ENCODE assay signal across 9 mouse cellular contexts in genomic region chr19:55806434-55807193, GRCm38 (mm10).
A peak's percentile ranks its signal among the peaks of the same experiment; 100 is the strongest.
DNase-seq lines count a peak whose midpoint lies in the region; ATAC-seq and TF ChIP-seq lines count a peak whose summit lies in the region.
"Had no signal": no experiment of that assay in that cellular context is flagged by ENCODE, and none has a peak within 500 bp of the region (broad histone marks: within the 10 kb centered on the region; RNA-seq: fewer than 3 reads in every experiment).

No protein-coding gene starts in this region.

- TF ChIP-seq POLR2A in lung, adult 2 months (IDR thresholded peaks at IDR 0.05; ENCODE audit: borderline replicate concordance, extremely low read depth, low read depth, low read length): no peak

- H3K9me3 ChIP-seq in lung, embryonic 14.5 days (ENCODE audit: low read depth, low read length): no peaks in the 10 kb centered on the region
- no peaks in the 10 kb centered on the region for H3K9me3 ChIP-seq in hindbrain, embryonic 11.5 days (ENCODE audit: control insufficient read depth, low read length)
- H3K9me3 ChIP-seq in stomach, embryonic 14.5 days (ENCODE audit: control insufficient read depth, low read depth, low read length): no peaks in the 10 kb centered on the region
- H3K9me3 ChIP-seq: liver, embryonic 13.5 days had no signal

- 0 out of 2 replicates have a peak overlapping the region, but pooled peaks have one; percentile 27 for H3K27ac ChIP-seq in lung, embryonic 14.5 days (ENCODE audit: low read depth)
- H3K27ac ChIP-seq in hindbrain, embryonic 11.5 days (ENCODE audit: low read depth, low read length): 0 out of 2 replicates have a peak overlapping the region, but pooled peaks have one; percentile 7
- peak overlapping the region; percentile 58; the same call in 1 of the 2 replicates for H3K27ac ChIP-seq in stomach, embryonic 14.5 days (ENCODE audit: low read length)
- H3K27ac ChIP-seq: liver, embryonic 13.5 days had no signal

- no peak for TF ChIP-seq CTCF in lung, embryonic 14.5 days (IDR thresholded peaks at IDR 0.05; ENCODE audit: low read depth)
- TF ChIP-seq CTCF in lung, adult 2 months (IDR thresholded peaks at IDR 0.05; ENCODE audit: insufficient read depth, low read length): no peak

- H3K27me3 ChIP-seq in lung, embryonic 14.5 days (ENCODE audit: insufficient read depth, low read length): no peaks in the 10 kb centered on the region
- H3K27me3 ChIP-seq in hindbrain, embryonic 11.5 days (ENCODE audit: control insufficient read depth, insufficient read depth, low read length): no peaks in the 10 kb centered on the region
- H3K27me3 ChIP-seq in stomach, embryonic 14.5 days (ENCODE audit: control insufficient read depth, insufficient read depth, low read length): no peaks in the 10 kb centered on the region

- H3K4me2 ChIP-seq in lung, embryonic 14.5 days: 0 out of 2 replicates have a peak overlapping the region, but pooled peaks have one; percentile 15
- H3K4me2 ChIP-seq in hindbrain, embryonic 11.5 days (replicated peaks; ENCODE audit: low read depth, low read length): no peak overlapping the region
- H3K4me2 ChIP-seq in stomach, embryonic 14.5 days (replicated peaks; ENCODE audit: low read depth, low read length): 0 out of 2 replicates have a peak overlapping the region, but pooled peaks have one; percentile 7
- H3K4me2 ChIP-seq: liver, embryonic 13.5 days had no signal

- no peak overlapping the region for H3K4me3 ChIP-seq in lung, embryonic 14.5 days (ENCODE audit: low read depth, low read length)
- H3K4me3 ChIP-seq in lung, adult 2 months (replicated peaks; ENCODE audit: extremely low read depth, low read depth, low read length): no peak overlapping the region
- no peak overlapping the region for H3K4me3 ChIP-seq in hindbrain, embryonic 11.5 days (ENCODE audit: low read depth, low read length)
- H3K4me3 ChIP-seq in stomach, embryonic 14.5 days (ENCODE audit: low read depth, low read length): no peak overlapping the region
- H3K4me3 ChIP-seq: liver, embryonic 13.5 days had no signal

- 0 out of 2 replicates have a peak, but pooled peaks cover 3% of the 10 kb centered on the region for H3K36me3 ChIP-seq in lung, embryonic 14.5 days (ENCODE audit: insufficient read depth)
- H3K36me3 ChIP-seq in hindbrain, embryonic 11.5 days (ENCODE audit: control insufficient read depth, insufficient read depth, low read length): no peaks in the 10 kb centered on the region
- no peaks in the 10 kb centered on the region for H3K36me3 ChIP-seq in stomach, embryonic 14.5 days (ENCODE audit: control insufficient read depth, insufficient read depth, low read length)
- H3K36me3 ChIP-seq: liver, embryonic 13.5 days had no signal

- peaks cover 7% of the 10 kb centered on the region; the same call in 1 of the 2 replicates for H3K4me1 ChIP-seq in lung, embryonic 14.5 days (ENCODE audit: insufficient read depth)
- peaks cover 11% of the 10 kb centered on the region for H3K4me1 ChIP-seq in lung, adult 2 months (ENCODE audit: control insufficient read depth, insufficient read depth, low read length)
- H3K4me1 ChIP-seq in hindbrain, embryonic 11.5 days (replicated peaks; ENCODE audit: control insufficient read depth, insufficient read depth, low read length): peaks cover 3% of the 10 kb centered on the region; the same call in 1 of the 2 replicates
- peaks cover 17% of the 10 kb centered on the region for H3K4me1 ChIP-seq in stomach, embryonic 14.5 days (ENCODE audit: control insufficient read depth, insufficient read depth, low read length)

- peak; percentile 57; the same call in 1 of the 2 replicates for ATAC-seq in lung, embryonic 14.5 days (ENCODE audit: insufficient read depth)
- ATAC-seq in hindbrain, embryonic 11.5 days (ENCODE audit: low FRiP score): no peak
- no peak for ATAC-seq in stomach, embryonic 14.5 days (ENCODE audit: insufficient number of reproducible peaks, insufficient read depth, low FRiP score, low read depth)

- 33% methylated on average over 12 of the region's 12 CpGs for WGBS in lung, embryonic 14.5 days
- 33% methylated on average over 12 of the region's 12 CpGs for WGBS in lung, adult 2 months
- 55% methylated on average over 12 of the region's 12 CpGs for WGBS in hindbrain, embryonic 11.5 days
- WGBS in stomach, embryonic 14.5 days: 34% methylated on average over 12 of the region's 12 CpGs

- peak; percentile 66 for DNase-seq in lung, embryonic 14.5 days
- no peak for DNase-seq in lung, adult 2 months
- DNase-seq in hindbrain, embryonic 11.5 days (ENCODE audit: low spot score): peak; percentile 23
- peak; percentile 53 for DNase-seq in kidney, postnatal 10 days
- no peak for DNase-seq in layer of hippocampus, adult 18-20 months (ENCODE audit: low spot score in 2 of 2)
- DNase-seq in layer of hippocampus, postnatal 25 days (ENCODE audit: extremely low spot score in 1 of 2, low spot score in 1 of 2): no peak
- DNase-seq: liver, embryonic 13.5 days; right cerebral cortex, postnatal 25 days had no signal

- H3K9ac ChIP-seq in lung, embryonic 14.5 days: no peak overlapping the region
- no peak overlapping the region for H3K9ac ChIP-seq in hindbrain, embryonic 11.5 days (ENCODE audit: low read depth, low read length)
- H3K9ac ChIP-seq in stomach, embryonic 14.5 days (replicated peaks; ENCODE audit: low read depth, low read length): no peak overlapping the region
- H3K9ac ChIP-seq: liver, embryonic 13.5 days had no signal

Comparison
In these comparisons a context has a peak if more than half of its experiments do, and no peak if none do; other contexts are left out.
1. DNase-seq: peak in lung, embryonic 14.5 days (single experiment), hindbrain, embryonic 11.5 days (single experiment) and kidney, postnatal 10 days (single experiment); none in lung, adult 2 months (single experiment), layer of hippocampus, adult 18-20 months (0 of 2) and layer of hippocampus, postnatal 25 days (0 of 2).
2. H3K27ac ChIP-seq: peak in every context shown above with its lines; median percentile 58 in stomach, embryonic 14.5 days; 27 in lung, embryonic 14.5 days; 7 in hindbrain, embryonic 11.5 days.